Mouse (Mus musculus) myocyte (in vitro differentiated cells): Measurements from ENCODE around the gene Fam189a1. TPM values are rescaled to one million over a fixed set of nuclear protein-coding genes. Genes with fewer than 3 reads are reported as not detected.

Experiments
- H3K27me3 ChIP-seq: one replicate; pipeline ENCODE4 v1.6.1; 2011; ENCODE audit not compliant: control insufficient read depth, insufficient read depth, insufficient read length
- H3K36me3 ChIP-seq: one replicate; pipeline ENCODE4 v1.6.1; 2011; ENCODE audit not compliant: control insufficient read depth, insufficient read depth
- H3K4me2 ChIP-seq: one replicate; pipeline ENCODE4 v1.6.1; 2011; ENCODE audit warnings: low read depth, control low read depth
- H3K4me3 ChIP-seq: one replicate; pipeline ENCODE4 v1.5.1; 2011; ENCODE audit warnings: mild to moderate bottlenecking, control low read depth, moderate library complexity
- H3K79me2 ChIP-seq: one replicate; pipeline ENCODE4 v1.6.1; 2011; ENCODE audit not compliant: control insufficient read depth, insufficient read depth
- H3ac ChIP-seq: one replicate; pipeline ENCODE4 v1.6.1; 2011; ENCODE audit not compliant: control insufficient read depth, insufficient read length
- CEBPB ChIP-seq: IDR thresholded peaks from 2 replicates; pipeline ENCODE4 v1.6.1; 2011; ENCODE audit warnings: mild to moderate bottlenecking, moderate library complexity; ENCODE audit not compliant: poor library complexity, insufficient read depth, severe bottlenecking
- E2F4 ChIP-seq: IDR thresholded peaks from one replicate; pipeline ENCODE4 v1.6.1; 2011; ENCODE audit warnings: mild to moderate bottlenecking, control low read depth, moderate library complexity; ENCODE audit not compliant: insufficient read depth
- MAX ChIP-seq: IDR thresholded peaks from one replicate; pipeline ENCODE4 v1.6.1; 2011; ENCODE audit warnings: low read depth, mild to moderate bottlenecking, control low read depth
- MYOD1 ChIP-seq, 3 experiments: IDR thresholded peaks; one replicate each; pipeline ENCODE4 v1.6.1; 2011; ENCODE audit warnings: control low read depth in 2 of 3, low read depth in 2 of 3, mild to moderate bottlenecking in 2 of 3, moderate library complexity in 1 of 3; ENCODE audit not compliant: insufficient read length in 2 of 3, control insufficient read depth in 1 of 3
- MYOG ChIP-seq, 3 experiments: IDR thresholded peaks; one replicate each; pipeline ENCODE4 v1.6.1; 2011; ENCODE audit warnings: control low read depth in 2 of 3, low read depth in 2 of 3, mild to moderate bottlenecking in 2 of 3; ENCODE audit not compliant: insufficient read length in 2 of 3, control insufficient read depth in 1 of 3, insufficient read depth in 1 of 3
- POLR2A ChIP-seq: IDR thresholded peaks from one replicate; pipeline ENCODE4 v1.6.1; 2011; ENCODE audit warnings: low read depth, mild to moderate bottlenecking, control low read depth, moderate library complexity; ENCODE audit not compliant: insufficient read length
- POLR2AphosphoS2 ChIP-seq: IDR thresholded peaks from one replicate; pipeline ENCODE4 v1.6.1; 2011; ENCODE audit warnings: low read depth, control low read depth; ENCODE audit not compliant: insufficient read length
- REST ChIP-seq: IDR thresholded peaks from one replicate; pipeline ENCODE4 v1.6.1; 2011; ENCODE audit warnings: mild to moderate bottlenecking, control low read depth, moderate library complexity; ENCODE audit not compliant: insufficient read depth, insufficient read length
- SRF ChIP-seq: IDR thresholded peaks from one replicate; pipeline ENCODE4 v1.6.1; 2011; ENCODE audit warnings: low read depth; ENCODE audit not compliant: control insufficient read depth, insufficient read length
- TCF12 ChIP-seq: IDR thresholded peaks from one replicate; pipeline ENCODE4 v1.6.1; 2011; ENCODE audit warnings: mild to moderate bottlenecking, control low read depth; ENCODE audit not compliant: poor library complexity, insufficient read depth, severe bottlenecking
- TCF3 ChIP-seq: IDR thresholded peaks from one replicate; pipeline ENCODE4 v1.6.1; 2011; ENCODE audit warnings: low read depth, control low read depth; ENCODE audit not compliant: insufficient read length
- USF1 ChIP-seq: IDR thresholded peaks from one replicate; pipeline ENCODE4 v1.6.1; 2011; ENCODE audit warnings: low read depth, mild to moderate bottlenecking, control low read depth, moderate library complexity
- polyA plus RNA-seq: library from polyadenylated mRNA; unstranded; fragments of >200 nt; fragmentation: generic; extraction: Trizol; gene quantifications from one replicate; pipeline ENCODE4 v1.2.1, GENCODE M21; 2012; ENCODE audit warnings: missing spikeins

The Fam189a1 gene
- polyA plus RNA-seq, 1 experiment: 0.38 TPM

DNA sequence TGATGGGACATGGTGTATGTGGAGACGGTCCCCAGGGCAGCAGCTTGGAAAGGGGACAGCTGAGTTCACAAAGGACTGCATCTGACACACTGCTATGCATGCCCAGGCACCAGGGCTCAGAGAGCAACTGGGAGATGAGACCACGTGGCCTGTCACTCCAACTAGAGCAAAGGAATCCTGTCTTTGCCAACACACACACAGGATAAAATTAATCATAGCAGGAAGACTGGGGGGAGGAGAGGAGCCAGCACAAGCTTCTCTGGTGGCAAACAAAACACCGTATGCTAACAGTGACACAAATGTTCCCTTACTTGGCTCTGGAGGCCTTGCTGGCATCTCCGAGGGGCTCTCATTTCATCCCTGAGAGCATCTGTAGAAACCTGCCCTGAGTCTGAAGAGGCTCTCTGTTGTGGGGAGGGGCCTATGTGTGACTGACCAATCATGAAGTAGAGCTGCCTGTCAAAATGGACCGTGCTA lies 60.7 kb downstream of the Fam189a1 start:
- H3K36me3 ChIP-seq: no peaks in the 10 kb centered on the region
- no peaks in the 10 kb centered on the region for H3K79me2 ChIP-seq
- H3K4me2 ChIP-seq: no peak overlapping the region
- no peaks in the 10 kb centered on the region for H3K27me3 ChIP-seq
- H3ac ChIP-seq: no peak overlapping the region
- no peak overlapping the region for H3K4me3 ChIP-seq
- TF ChIP-seq MYOG (IDR thresholded peaks at IDR 0.05; ENCODE audit: control insufficient read depth in 1 of 3, insufficient read depth in 1 of 3, insufficient read length in 2 of 3, low read depth in 2 of 3) (no peak), CEBPB (no peak), E2F4 (no peak), POLR2A (no peak), POLR2AphosphoS2 (no peak), SRF (no peak), USF1 (no peak), TCF12 (no peak), MYOD1 (IDR thresholded peaks at IDR 0.05; ENCODE audit: control insufficient read depth in 1 of 3, insufficient read length in 2 of 3, low read depth in 2 of 3) (no peak), TCF3 (no peak), MAX (no peak), REST (no peak)

DNA sequence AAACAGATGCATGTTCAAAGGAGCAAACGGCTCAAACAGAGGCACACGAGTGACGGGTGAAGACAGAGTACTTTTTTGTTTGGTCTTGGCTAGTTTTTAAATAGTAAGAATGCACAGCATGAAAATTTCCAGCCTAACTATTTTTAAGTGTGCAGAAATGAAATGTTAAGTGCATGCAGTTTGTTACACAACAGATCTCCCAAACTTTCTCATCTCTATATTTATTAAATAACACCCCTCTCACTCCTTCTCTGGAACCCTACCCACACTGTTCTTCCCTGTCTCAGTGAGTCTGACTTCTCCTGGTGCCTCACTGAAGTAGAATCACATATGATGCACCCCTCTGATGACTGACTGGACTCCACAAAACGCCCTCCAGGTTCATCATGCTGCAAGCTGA lies 63.1 kb downstream of the Fam189a1 start:
- Histone ChIP-seq H3K27me3 (no peaks in the 10 kb centered on the region), H3ac (no peak overlapping the region), H3K4me3 (no peak overlapping the region), H3K79me2 (no peaks in the 10 kb centered on the region), H3K36me3 (no peaks in the 10 kb centered on the region), H3K4me2 (no peak overlapping the region)
- TF ChIP-seq USF1: no peak
- TF ChIP-seq MYOD1 (IDR thresholded peaks at IDR 0.05; ENCODE audit: control insufficient read depth in 1 of 3, insufficient read length in 2 of 3, low read depth in 2 of 3): no peak
- TF ChIP-seq MYOG (IDR thresholded peaks at IDR 0.05; ENCODE audit: control insufficient read depth in 1 of 3, insufficient read depth in 1 of 3, insufficient read length in 2 of 3, low read depth in 2 of 3): no peak
- TF ChIP-seq CEBPB: no peak
- no peak for TF ChIP-seq E2F4
- no peak for TF ChIP-seq MAX
- no peak for TF ChIP-seq SRF
- no peak for TF ChIP-seq TCF3
- no peak for TF ChIP-seq POLR2A
- no peak for TF ChIP-seq POLR2AphosphoS2
- TF ChIP-seq TCF12: no peak
- TF ChIP-seq REST: no peak

DNA sequence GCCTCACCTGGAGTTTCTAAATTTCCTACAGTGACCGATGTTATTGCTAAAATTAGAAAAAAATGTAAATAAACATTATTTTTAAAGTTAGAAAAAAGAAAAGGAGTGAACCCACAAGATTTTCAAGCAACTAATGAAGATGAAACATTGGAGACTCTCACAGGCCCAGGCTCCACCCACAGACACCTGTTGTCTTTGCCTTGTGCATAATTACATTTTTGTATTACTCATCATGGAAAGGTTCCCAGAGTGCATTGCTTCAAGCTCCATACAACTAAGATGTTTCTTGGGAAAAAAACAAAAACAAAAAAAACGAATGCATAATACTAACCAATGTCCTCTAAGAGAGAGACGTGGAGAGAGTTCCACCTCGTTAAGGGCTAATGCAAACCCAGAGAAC lies 64.9 kb downstream of the Fam189a1 start:
- H3ac ChIP-seq: no peak overlapping the region
- no peak overlapping the region for H3K4me3 ChIP-seq
- no peak for TF ChIP-seq USF1
- no peak for TF ChIP-seq CEBPB
- TF ChIP-seq MYOG (IDR thresholded peaks at IDR 0.05; ENCODE audit: control insufficient read depth in 1 of 3, insufficient read depth in 1 of 3, insufficient read length in 2 of 3, low read depth in 2 of 3): no peak
- no peak for TF ChIP-seq TCF3
- TF ChIP-seq SRF: no peak
- no peak for TF ChIP-seq TCF12
- TF ChIP-seq E2F4: no peak
- no peak for TF ChIP-seq MYOD1 (IDR thresholded peaks at IDR 0.05; ENCODE audit: control insufficient read depth in 1 of 3, insufficient read length in 2 of 3, low read depth in 2 of 3)
- no peak for TF ChIP-seq REST
- no peak for TF ChIP-seq MAX
- TF ChIP-seq POLR2AphosphoS2: no peak
- TF ChIP-seq POLR2A: no peak
- no peaks in the 10 kb centered on the region for H3K79me2 ChIP-seq
- no peaks in the 10 kb centered on the region for H3K36me3 ChIP-seq
- no peaks in the 10 kb centered on the region for H3K27me3 ChIP-seq
- no peak overlapping the region for H3K4me2 ChIP-seq

DNA sequence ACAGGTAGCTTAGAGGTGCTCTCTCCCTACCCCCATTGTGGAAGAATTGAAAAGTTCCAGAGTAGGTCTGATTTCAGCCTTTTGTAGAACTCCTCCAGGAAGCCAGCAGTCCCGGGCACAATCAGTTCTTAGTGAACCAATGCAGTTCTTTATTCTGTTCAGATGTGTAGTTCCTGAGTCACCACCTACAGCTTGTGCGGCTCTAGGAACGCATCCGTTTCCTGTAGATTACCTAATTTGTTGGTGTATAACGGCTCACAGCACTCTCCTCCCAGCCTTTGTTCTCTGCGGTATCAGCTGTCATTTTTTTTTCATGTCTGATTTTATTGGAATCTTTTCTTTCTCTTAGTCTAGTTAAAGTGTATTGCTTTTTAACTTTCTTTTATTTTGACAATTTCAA lies 70.4 kb downstream of the Fam189a1 start:
- no peak for TF ChIP-seq TCF12
- TF ChIP-seq SRF: no peak
- TF ChIP-seq MYOG (IDR thresholded peaks at IDR 0.05; ENCODE audit: control insufficient read depth in 1 of 3, insufficient read depth in 1 of 3, insufficient read length in 2 of 3, low read depth in 2 of 3): no peak
- TF ChIP-seq MYOD1 (IDR thresholded peaks at IDR 0.05; ENCODE audit: control insufficient read depth in 1 of 3, insufficient read length in 2 of 3, low read depth in 2 of 3): no peak
- no peak for TF ChIP-seq POLR2AphosphoS2
- TF ChIP-seq TCF3: no peak
- no peak for TF ChIP-seq CEBPB
- no peak for TF ChIP-seq USF1
- no peak for TF ChIP-seq REST
- no peak for TF ChIP-seq POLR2A
- TF ChIP-seq E2F4: no peak
- TF ChIP-seq MAX: no peak
- Histone ChIP-seq H3K27me3 (no peaks in the 10 kb centered on the region), H3K4me3 (no peak overlapping the region), H3K79me2 (no peaks in the 10 kb centered on the region), H3ac (no peak overlapping the region), H3K36me3 (no peaks in the 10 kb centered on the region), H3K4me2 (no peak overlapping the region)

DNA sequence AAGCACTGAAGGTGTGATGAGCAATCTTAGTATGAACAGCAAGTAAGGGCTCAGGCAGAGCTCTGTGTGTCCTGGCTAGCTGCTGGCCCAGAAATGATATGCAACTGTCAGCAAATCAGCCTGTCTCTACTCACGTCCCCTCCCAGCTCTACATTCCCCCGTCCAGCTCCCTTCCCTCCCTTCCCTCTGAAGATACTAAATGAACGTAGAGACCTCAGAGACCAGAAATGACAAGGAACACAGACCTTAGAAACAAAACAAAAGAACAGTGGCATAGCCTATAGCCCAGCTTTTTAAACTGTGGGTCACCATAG lies 73.6 kb downstream of the Fam189a1 start:
- H3K79me2 ChIP-seq: no peaks in the 10 kb centered on the region
- H3K4me3 ChIP-seq: no peak overlapping the region

More for the DNA sequence above, 73.6 kb downstream of the Fam189a1 start:
- no peaks in the 10 kb centered on the region for H3K27me3 ChIP-seq
- H3K4me2 ChIP-seq: no peak overlapping the region
- TF ChIP-seq TCF12 (no peak), REST (no peak), SRF (no peak), CEBPB (no peak), MYOG (IDR thresholded peaks at IDR 0.05; ENCODE audit: control insufficient read depth in 1 of 3, insufficient read depth in 1 of 3, insufficient read length in 2 of 3, low read depth in 2 of 3) (no peak), MAX (no peak), USF1 (no peak), MYOD1 (IDR thresholded peaks at IDR 0.05; ENCODE audit: control insufficient read depth in 1 of 3, insufficient read length in 2 of 3, low read depth in 2 of 3) (no peak), TCF3 (no peak), POLR2AphosphoS2 (no peak), E2F4 (no peak), POLR2A (no peak)
- no peak overlapping the region for H3ac ChIP-seq
- H3K36me3 ChIP-seq: no peaks in the 10 kb centered on the region
